Mouse (Mus musculus): ENCODE results near the gene Sypl2.
"Not testable (repeated sequence)": the region's sequence is repeated elsewhere in the genome, so short reads cannot be mapped to it uniquely, and the experiment has no call there.

Gene Sypl2

GRCm38 (mm10) chr3:108226558-108227350, at the start of gene Sypl2:
Gene Sypl2, minus strand, starts transcription at chr3:108226648.
- no peak for DNase-seq (ENCODE audit: low read depth)

GRCm38 (mm10) chr3:108259319-108259718, 32.9 kb upstream of the Sypl2 start:
- DNase-seq (ENCODE audit: low read depth): peak; percentile 17

- peak; percentile 21 for DNase-seq (ENCODE audit: low read depth)
Measured at GRCm38 (mm10) chr3:108257831-108258500, 31.5 kb upstream of the Sypl2 start.

- peak; percentile 99 for DNase-seq (ENCODE audit: low read depth)
Measured at GRCm38 (mm10) chr3:108256719-108257637, 30.5 kb upstream of the Sypl2 start, which contains the start of gene Psma5. Gene Psma5, plus strand, starts transcription at chr3:108256926.

- no peak for DNase-seq (ENCODE audit: low read depth)
Measured at GRCm38 (mm10) chr3:108246857-108247256, 20.4 kb upstream of the Sypl2 start.

- DNase-seq (ENCODE audit: low read depth): no peak
Measured at GRCm38 (mm10) chr3:108241243-108241839, 14.9 kb upstream of the Sypl2 start.

GRCm38 (mm10) chr3:108237474-108238102, 11.1 kb upstream of the Sypl2 start:
- DNase-seq (ENCODE audit: low read depth): not testable (repeated sequence)

- DNase-seq (ENCODE audit: low read depth): no peak
Measured at GRCm38 (mm10) chr3:108231646-108232045, 5.2 kb upstream of the Sypl2 start.

- DNase-seq (ENCODE audit: low read depth): no peak
Measured at GRCm38 (mm10) chr3:108227521-108227920, 1.1 kb upstream of the Sypl2 start.

GRCm38 (mm10) chr3:108225711-108226557, 514 bp downstream of the Sypl2 start:
- DNase-seq (ENCODE audit: low read depth): no peak

GRCm38 (mm10) chr3:108220661-108221060, 5.8 kb downstream of the Sypl2 start:
- no peak for DNase-seq (ENCODE audit: low read depth)

GRCm38 (mm10) chr3:108214734-108215133, 11.7 kb downstream of the Sypl2 start:
- peak; percentile 76 for DNase-seq (ENCODE audit: low read depth)

- no peak for DNase-seq (ENCODE audit: low read depth)
Measured at GRCm38 (mm10) chr3:108212406-108212805, 14.0 kb downstream of the Sypl2 start.

GRCm38 (mm10) chr3:108211845-108212244, 14.6 kb downstream of the Sypl2 start:
- no peak for DNase-seq (ENCODE audit: low read depth)

GRCm38 (mm10) chr3:108210771-108211139, 15.7 kb downstream of the Sypl2 start, which contains the start of gene Atxn7l2:
Gene Atxn7l2, minus strand, starts transcription at chr3:108210934.
- DNase-seq (ENCODE audit: low read depth): no peak

- peak; percentile 99 for DNase-seq (ENCODE audit: low read depth)
Measured at GRCm38 (mm10) chr3:108209946-108210770, 16.3 kb downstream of the Sypl2 start.

GRCm38 (mm10) chr3:108209536-108209935, 16.9 kb downstream of the Sypl2 start:
- peak; percentile 46 for DNase-seq (ENCODE audit: low read depth)

GRCm38 (mm10) chr3:108209001-108209400, 17.4 kb downstream of the Sypl2 start:
- no peak for DNase-seq (ENCODE audit: low read depth)

GRCm38 (mm10) chr3:108206731-108207375, 19.6 kb downstream of the Sypl2 start:
- DNase-seq (ENCODE audit: low read depth): peak; percentile 49
